Mouse (Mus musculus) stomach, postnatal 0 days (tissue): ENCODE results near the gene 1700014D04Rik. TPM values are rescaled to one million over a fixed set of nuclear protein-coding genes. Genes with fewer than 3 reads are reported as not detected.
"Not testable (repeated sequence)": the region's sequence is repeated elsewhere in the genome, so short reads cannot be mapped to it uniquely, and the experiment has no call there.

Experiments used
- ATAC-seq: fragments of 200-750 bp; cut with Nextera tagmentation; 2 replicates; pipeline ENCODE4 v1.8.0; 2017; ENCODE audit not compliant: low FRiP score, low TSS enrichment
- DNase-seq: peaks from one replicate; pipeline ENCODE4 v3.0.0-alpha.2; 2016; ENCODE audit warnings: low spot score
- H3K27ac ChIP-seq: fragments of 300-500 bp; sonication (generic); replicated peaks from 2 replicates; pipeline ENCODE4 v1.5.1; 2014; ENCODE audit warnings: mild to moderate bottlenecking, control low read depth
- H3K27me3 ChIP-seq: fragments of 300-500 bp; sonication (generic); 2 replicates; pipeline ENCODE4 v1.6.1; 2014; ENCODE audit warnings: low read length; ENCODE audit not compliant: control insufficient read depth, insufficient read depth
- H3K36me3 ChIP-seq: fragments of 300-500 bp; sonication (generic); 2 replicates; pipeline ENCODE4 v1.6.1; 2014; ENCODE audit warnings: low read length, mixed read lengths; ENCODE audit not compliant: control insufficient read depth, insufficient read depth
- H3K4me1 ChIP-seq: fragments of 300-500 bp; sonication (generic); replicated peaks from 2 replicates; pipeline ENCODE4 v1.6.1; 2014; ENCODE audit warnings: antibody characterized with exemption; ENCODE audit not compliant: control insufficient read depth, insufficient read depth
- H3K4me2 ChIP-seq: fragments of 300-500 bp; sonication (generic); replicated peaks from 2 replicates; pipeline ENCODE4 v1.6.1; 2014; ENCODE audit warnings: low read depth, mild to moderate bottlenecking, control low read depth, moderate library complexity
- H3K4me3 ChIP-seq: fragments of 300-500 bp; sonication (generic); 2 replicates; pipeline ENCODE4 v1.5.1; 2014; ENCODE audit warnings: low read depth, low read length, control low read depth
- H3K9ac ChIP-seq: fragments of 300-500 bp; sonication (generic); 2 replicates; pipeline ENCODE4 v1.6.1; 2014; ENCODE audit warnings: mild to moderate bottlenecking, low read length, control low read depth, mixed read lengths
- H3K9me3 ChIP-seq: fragments of 300-500 bp; sonication (generic); 2 replicates; pipeline ENCODE4 v1.6.1; 2016; ENCODE audit warnings: low read length; ENCODE audit not compliant: control insufficient read depth
- CTCF ChIP-seq: IDR thresholded peaks from 2 replicates; pipeline ENCODE4 v1.5.1; 2016; ENCODE audit warnings: antibody characterized with exemption, low read depth, mild to moderate bottlenecking, moderate library complexity
- EP300 ChIP-seq: optimal IDR thresholded peaks from 2 replicates; pipeline ENCODE3; 2016; ENCODE audit warnings: antibody characterized with exemption
- WGBS: fragments of 180-500 bp; shearing (Covaris S2); extraction: QIAGEN DNeasy Blood & Tissue Kit; methylation state at CpG from one replicate; pipeline ENCODE4 v1.1.7; 2014; 5-methylcytosine and 5-hydroxymethylcytosine counted together
- polyA plus RNA-seq: library from polyadenylated mRNA; unstranded; fragments of >200 nt; fragmentation: Nextera tagmentation; extraction: Ambion mirVana; gene quantifications from 2 replicates; pipeline ENCODE4 v1.2.1, GENCODE M21; 2015

1700014D04Rik gene
- polyA plus RNA-seq = 0.02 TPM in 1 of 2 replicates, not detected in the other

- no peaks in the 10 kb centered on the region for H3K27me3 ChIP-seq
- no peak within 1 kb of the TSS for H3K4me3 ChIP-seq
- DNase-seq (no peak), ATAC-seq (no peak; the same call in 1 of the 2 replicates)
- 74% methylated on average over 9 of the region's 9 CpGs for WGBS
- no peak within 1 kb of the TSS for H3K4me2 ChIP-seq
- H3K27ac ChIP-seq = no peak within 1 kb of the TSS
- no peaks in the 10 kb centered on the region for H3K9me3 ChIP-seq
- H3K4me1 ChIP-seq = no peaks in the 10 kb centered on the region
- no peaks in the 10 kb centered on the region for H3K36me3 ChIP-seq
- H3K9ac ChIP-seq = no peak within 1 kb of the TSS
- no peak for TF ChIP-seq EP300
- no peak for TF ChIP-seq CTCF
Measured at GRCm38 (mm10) chr13:59746711-59747110, at the start of gene 1700014D04Rik. TSS of gene 1700014D04Rik (minus strand) at chr13:59746752.

- WGBS = 88% methylated on average over 6 of the region's 6 CpGs
- H3K36me3 ChIP-seq = peaks cover 59% of the 10 kb centered on the region
- no peaks in the 10 kb centered on the region for H3K27me3 ChIP-seq
- ATAC-seq = 0 out of 2 replicates have a peak, but pooled peaks have one; percentile 35
- DNase-seq = no peak
- no peaks in the 10 kb centered on the region for H3K9me3 ChIP-seq
- TF ChIP-seq CTCF = no peak
- no peak for TF ChIP-seq EP300
- no peak overlapping the region for H3K4me2 ChIP-seq
- H3K4me1 ChIP-seq = no peaks in the 10 kb centered on the region
- H3K9ac ChIP-seq = no peak overlapping the region
- H3K27ac ChIP-seq = no peak overlapping the region
- H3K4me3 ChIP-seq = no peak overlapping the region
Measured at GRCm38 (mm10) chr13:59795807-59796465, 49.4 kb upstream of the 1700014D04Rik start.

DNA sequence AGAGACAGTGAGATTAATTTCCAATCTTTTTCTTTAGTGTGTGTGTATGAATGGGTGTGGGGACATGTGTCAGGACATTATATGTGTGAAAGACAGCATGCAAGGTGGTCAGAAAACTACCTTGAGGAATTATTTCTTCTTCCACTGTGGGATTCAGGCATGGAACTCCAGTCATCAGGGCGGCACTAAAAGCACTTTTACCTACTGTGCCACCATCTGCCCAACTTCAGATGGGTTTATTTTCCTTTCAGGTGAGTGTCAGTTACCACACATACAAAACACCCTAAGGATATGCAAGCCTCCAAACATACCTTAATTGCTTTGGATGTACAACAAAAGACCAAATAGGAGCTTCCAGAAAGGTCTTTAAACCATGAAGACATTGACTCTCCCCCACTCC is 48.2 kb upstream of the 1700014D04Rik start:
- Histone ChIP-seq H3K36me3 (peaks cover 52% of the 10 kb centered on the region), H3K9me3 (no peaks in the 10 kb centered on the region), H3K4me3 (no peak overlapping the region), H3K4me1 (no peaks in the 10 kb centered on the region), H3K9ac (no peak overlapping the region), H3K4me2 (no peak overlapping the region), H3K27ac (no peak overlapping the region), H3K27me3 (no peaks in the 10 kb centered on the region)
- DNase-seq (no peak), ATAC-seq (no peak)
- no peak for TF ChIP-seq CTCF
- TF ChIP-seq EP300 = no peak
- WGBS = 93% methylated on average over 1 of the region's 1 CpGs

DNA sequence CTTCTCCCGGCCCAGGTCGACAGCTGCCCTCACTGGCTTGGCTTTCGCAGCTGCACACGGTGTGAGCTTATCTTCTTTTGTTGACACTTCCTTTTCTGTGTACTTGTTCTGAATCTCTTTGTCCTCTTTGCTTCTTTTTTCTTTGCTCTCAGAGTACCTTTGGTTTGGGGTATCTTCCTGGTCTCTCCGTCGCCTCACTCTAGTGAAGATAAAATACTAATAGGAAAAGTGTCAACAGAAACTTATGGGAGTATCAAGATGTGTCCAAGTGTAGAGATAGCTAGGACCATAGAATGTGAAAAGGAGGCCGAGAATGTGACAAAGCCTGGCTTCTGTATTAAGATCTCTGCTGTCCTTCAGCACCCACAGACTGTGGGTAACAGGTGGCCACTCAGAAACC is 35.6 kb upstream of the 1700014D04Rik start, which contains the start of gene Gm49354:
TSS of gene Gm49354 (minus strand) at position 101 of the 400 bp plus-strand sequence.
- WGBS = 63% methylated on average over 7 of the region's 7 CpGs
- DNase-seq = no peak
- H3K9me3 ChIP-seq = no peaks in the 10 kb centered on the region
- H3K4me2 ChIP-seq = no peak within 1 kb of the TSS
- H3K9ac ChIP-seq = no peak within 1 kb of the TSS
- no peak for TF ChIP-seq CTCF
- no peak for TF ChIP-seq EP300
- H3K4me1 ChIP-seq = no peaks in the 10 kb centered on the region
- H3K27me3 ChIP-seq = no peaks in the 10 kb centered on the region
- no peak within 1 kb of the TSS for H3K27ac ChIP-seq
- ATAC-seq = no peak
- H3K4me3 ChIP-seq = no peak within 1 kb of the TSS
- H3K36me3 ChIP-seq = peaks cover 54% of the 10 kb centered on the region

- H3K27ac ChIP-seq, H3K9ac ChIP-seq, H3K9me3 ChIP-seq, DNase-seq, H3K4me1 ChIP-seq, H3K4me2 ChIP-seq, H3K27me3 ChIP-seq, ATAC-seq, H3K4me3 ChIP-seq: not testable (repeated sequence)
- peaks cover 44% of the 10 kb centered on the region for H3K36me3 ChIP-seq
- 100% methylated on average over 1 of the region's 1 CpGs for WGBS
- peak; percentile 48 for TF ChIP-seq CTCF
Measured at GRCm38 (mm10) chr13:59779744-59780264, 33.3 kb upstream of the 1700014D04Rik start.

- Histone ChIP-seq H3K9me3 (no peaks in the 10 kb centered on the region), H3K4me1 (no peaks in the 10 kb centered on the region), H3K27me3 (no peaks in the 10 kb centered on the region), H3K4me2 (no peak overlapping the region), H3K36me3 (peaks cover 40% of the 10 kb centered on the region), H3K27ac (no peak overlapping the region), H3K4me3 (no peak overlapping the region), H3K9ac (no peak overlapping the region)
- WGBS = 77% methylated on average over 4 of the region's 4 CpGs
- DNase-seq (no peak), ATAC-seq (peak; percentile 41; the same call in 1 of the 2 replicates)
- TF ChIP-seq CTCF (peak; percentile 51), EP300 (no peak)
Measured at GRCm38 (mm10) chr13:59779213-59779612, 32.7 kb upstream of the 1700014D04Rik start.
